Mouse (Mus musculus) brain, embryonic 14.5 days (tissue): ENCODE measurements at regions not wholly inside any gene's neighbourhood (a gene's known extent, or its start where the extent isn't known, plus 50 kb on each side); places are given as distances from the start of the nearest gene placed in this dataset.

Experiments used
- DNase-seq: peaks from one replicate; pipeline ENCODE4 v3.0.0-alpha.2; 2011; ENCODE audit warnings: low read depth
- CTCF ChIP-seq: fragments of 200-500 bp; IDR thresholded peaks from 2 replicates; pipeline ENCODE4 v1.5.1; 2012; ENCODE audit warnings: inconsistent platforms, mild to moderate bottlenecking, moderate library complexity, borderline replicate concordance; ENCODE audit not compliant: insufficient read depth, insufficient read length; ENCODE audit errors: extremely low read depth
- POLR2A ChIP-seq: fragments of 200-500 bp; IDR thresholded peaks from 2 replicates; pipeline ENCODE4 v1.6.1; 2012; ENCODE audit warnings: mild to moderate bottlenecking, inconsistent platforms, borderline replicate concordance; ENCODE audit not compliant: poor library complexity, insufficient read depth, insufficient read length, severe bottlenecking; ENCODE audit errors: extremely low read depth

GRCm38 (mm10) chr10:31012669-31013358 is 170.2 kb upstream of the Hey2 start:
- no peak for DNase-seq
- no peak for TF ChIP-seq POLR2A
- no peak for TF ChIP-seq CTCF

GRCm38 (mm10) chr10:31009955-31010254 is 167.3 kb upstream of the Hey2 start:
- TF ChIP-seq POLR2A, result no peak
- no peak for TF ChIP-seq CTCF
- no peak for DNase-seq

GRCm38 (mm10) chr10:31009128-31009954 is 166.7 kb upstream of the Hey2 start:
- TF ChIP-seq CTCF (no peak), POLR2A (no peak)
- no peak for DNase-seq

- TF ChIP-seq CTCF, result no peak
- no peak for TF ChIP-seq POLR2A
- no peak for DNase-seq
Measured at GRCm38 (mm10) chr10:30998163-30998944, 155.8 kb upstream of the Hey2 start.

GRCm38 (mm10) chr10:30992167-30992566 is 149.6 kb upstream of the Hey2 start:
- no peak for DNase-seq
- TF ChIP-seq POLR2A (no peak), CTCF (no peak)

GRCm38 (mm10) chr10:30980279-30980968 is 137.8 kb upstream of the Hey2 start:
- DNase-seq, result peak; percentile 94
- TF ChIP-seq POLR2A (no peak), CTCF (no peak)

GRCm38 (mm10) chr10:30979766-30980165 is 137.2 kb upstream of the Hey2 start:
- TF ChIP-seq CTCF (no peak), POLR2A (no peak)
- peak; percentile 81 for DNase-seq

GRCm38 (mm10) chr10:30966176-30966575 is 123.6 kb upstream of the Hey2 start:
- DNase-seq, result no peak
- no peak for TF ChIP-seq CTCF
- no peak for TF ChIP-seq POLR2A

GRCm38 (mm10) chr10:30953825-30954224 is 111.2 kb upstream of the Hey2 start:
- TF ChIP-seq CTCF (no peak), POLR2A (no peak)
- DNase-seq, result peak; percentile 10

- no peak for TF ChIP-seq CTCF
- no peak for TF ChIP-seq POLR2A
- no peak for DNase-seq
Measured at GRCm38 (mm10) chr10:30952410-30952809, 109.8 kb upstream of the Hey2 start.

GRCm38 (mm10) chr10:30946601-30947000 is 104.0 kb upstream of the Hey2 start:
- no peak for TF ChIP-seq CTCF
- no peak for TF ChIP-seq POLR2A
- DNase-seq, result no peak

- TF ChIP-seq POLR2A (no peak), CTCF (no peak)
- DNase-seq, result no peak
Measured at GRCm38 (mm10) chr10:30918322-30918988, 75.9 kb upstream of the Hey2 start.
